Mouse (Mus musculus): Measurements from ENCODE around the gene Fezf2. TPM values are rescaled to one million over a fixed set of nuclear protein-coding genes. Genes with fewer than 3 reads are reported as not detected.

The Fezf2 gene
- polyA plus RNA-seq (2015; fragmentation: Nextera tagmentation; extraction: Ambion mirVana): not detected in 2 replicates

- no peaks in the 10 kb centered on the region for H3K36me3 ChIP-seq (ENCODE audit: insufficient read depth, low read length)
- no peak within 1 kb of the TSS for H3K4me3 ChIP-seq (ENCODE audit: low read depth, low read length)
- H3K9me3 ChIP-seq (ENCODE audit: low read length): no peaks in the 10 kb centered on the region
- ATAC-seq (no peak), DNase-seq (ENCODE audit: low spot score) (no peak)
- TF ChIP-seq CTCF (IDR thresholded peaks at IDR 0.05): no peak
- TF ChIP-seq EP300 (IDR thresholded peaks at IDR 0.05): no peak
- no peak within 1 kb of the TSS for H3K9ac ChIP-seq (replicated peaks; ENCODE audit: low read depth)
- H3K27ac ChIP-seq (ENCODE audit: low read length): no peak within 1 kb of the TSS
- no peaks in the 10 kb centered on the region for H3K4me1 ChIP-seq (ENCODE audit: insufficient read depth, low read depth, low read length)
- H3K27me3 ChIP-seq (replicated peaks; ENCODE audit: insufficient read depth, low read length): peaks cover 78% of the 10 kb centered on the region
- H3K4me2 ChIP-seq (replicated peaks; ENCODE audit: low read depth, low read length): no peak within 1 kb of the TSS
- WGBS: 5% methylated on average over 2 of the region's 2 CpGs
Measured at GRCm38 (mm10) chr14:12348089-12348488, at the start of gene Fezf2. Fezf2 (minus strand) TSS chr14:12348189.

- Histone ChIP-seq H3K27ac (ENCODE audit: low read length) (no peak overlapping the region), H3K36me3 (ENCODE audit: insufficient read depth, low read length) (no peaks in the 10 kb centered on the region), H3K4me1 (ENCODE audit: insufficient read depth, low read depth, low read length) (no peaks in the 10 kb centered on the region), H3K4me2 (replicated peaks; ENCODE audit: low read depth, low read length) (no peak overlapping the region), H3K27me3 (replicated peaks; ENCODE audit: insufficient read depth, low read length) (no peaks in the 10 kb centered on the region), H3K4me3 (ENCODE audit: low read depth, low read length) (no peak overlapping the region), H3K9ac (replicated peaks; ENCODE audit: low read depth) (no peak overlapping the region), H3K9me3 (ENCODE audit: low read length) (no peaks in the 10 kb centered on the region)
- DNase-seq (ENCODE audit: low spot score): no peak
- no peak for ATAC-seq
- TF ChIP-seq EP300 (IDR thresholded peaks at IDR 0.05) (no peak), CTCF (IDR thresholded peaks at IDR 0.05) (peak; percentile 27)
- 73% methylated on average over 3 of the region's 3 CpGs for WGBS
Measured at GRCm38 (mm10) chr14:12397561-12397960, 49.6 kb upstream of the Fezf2 start.

GRCm38 (mm10) chr14:12394318-12394717 is 46.3 kb upstream of the Fezf2 start:
- no peak overlapping the region for H3K9ac ChIP-seq (replicated peaks; ENCODE audit: low read depth)
- no peak overlapping the region for H3K4me2 ChIP-seq (replicated peaks; ENCODE audit: low read depth, low read length)
- ATAC-seq (no peak), DNase-seq (ENCODE audit: low spot score) (no peak)
- TF ChIP-seq EP300 (IDR thresholded peaks at IDR 0.05) (no peak), CTCF (IDR thresholded peaks at IDR 0.05) (no peak)
- no peaks in the 10 kb centered on the region for H3K36me3 ChIP-seq (ENCODE audit: insufficient read depth, low read length)
- no peaks in the 10 kb centered on the region for H3K9me3 ChIP-seq (ENCODE audit: low read length)
- H3K4me1 ChIP-seq (ENCODE audit: insufficient read depth, low read depth, low read length): no peaks in the 10 kb centered on the region
- no peak overlapping the region for H3K27ac ChIP-seq (ENCODE audit: low read length)
- no peaks in the 10 kb centered on the region for H3K27me3 ChIP-seq (replicated peaks; ENCODE audit: insufficient read depth, low read length)
- H3K4me3 ChIP-seq (ENCODE audit: low read depth, low read length): no peak overlapping the region
- 66% methylated on average over 2 of the region's 2 CpGs for WGBS

GRCm38 (mm10) chr14:12393271-12393861 is 45.4 kb upstream of the Fezf2 start:
- ATAC-seq: no peak
- no peak overlapping the region for H3K4me3 ChIP-seq (ENCODE audit: low read depth, low read length)
- no peaks in the 10 kb centered on the region for H3K36me3 ChIP-seq (ENCODE audit: insufficient read depth, low read length)
- H3K4me2 ChIP-seq (replicated peaks; ENCODE audit: low read depth, low read length): no peak overlapping the region
- no peaks in the 10 kb centered on the region for H3K4me1 ChIP-seq (ENCODE audit: insufficient read depth, low read depth, low read length)
- no peak for TF ChIP-seq CTCF (IDR thresholded peaks at IDR 0.05)
- H3K27me3 ChIP-seq (replicated peaks; ENCODE audit: insufficient read depth, low read length): no peaks in the 10 kb centered on the region
- H3K9ac ChIP-seq (replicated peaks; ENCODE audit: low read depth): no peak overlapping the region
- WGBS: 68% methylated on average over 12 of the region's 12 CpGs
- DNase-seq (ENCODE audit: low spot score): no peak
- no peaks in the 10 kb centered on the region for H3K9me3 ChIP-seq (ENCODE audit: low read length)
- H3K27ac ChIP-seq (ENCODE audit: low read length): no peak overlapping the region

GRCm38 (mm10) chr14:12391167-12391566 is 43.2 kb upstream of the Fezf2 start:
- H3K9me3 ChIP-seq (ENCODE audit: low read length): no peaks in the 10 kb centered on the region
- no peak overlapping the region for H3K9ac ChIP-seq (replicated peaks; ENCODE audit: low read depth)
- no peaks in the 10 kb centered on the region for H3K4me1 ChIP-seq (ENCODE audit: insufficient read depth, low read depth, low read length)
- no peaks in the 10 kb centered on the region for H3K27me3 ChIP-seq (replicated peaks; ENCODE audit: insufficient read depth, low read length)
- no peak overlapping the region for H3K4me2 ChIP-seq (replicated peaks; ENCODE audit: low read depth, low read length)
- WGBS: 47% methylated on average over 7 of the region's 7 CpGs
- H3K36me3 ChIP-seq (ENCODE audit: insufficient read depth, low read length): no peaks in the 10 kb centered on the region
- no peak for DNase-seq (ENCODE audit: low spot score)
- ATAC-seq: no peak
- H3K27ac ChIP-seq (ENCODE audit: low read length): no peak overlapping the region
- H3K4me3 ChIP-seq (ENCODE audit: low read depth, low read length): no peak overlapping the region
- TF ChIP-seq EP300 (IDR thresholded peaks at IDR 0.05): no peak
- TF ChIP-seq CTCF (IDR thresholded peaks at IDR 0.05): no peak

- 47% methylated on average over 14 of the region's 14 CpGs for WGBS
Measured at GRCm38 (mm10) chr14:12388806-12389436, 40.9 kb upstream of the Fezf2 start.

More at GRCm38 (mm10) chr14:12388806-12389436, 40.9 kb upstream of the Fezf2 start:
- ATAC-seq (no peak), DNase-seq (ENCODE audit: low spot score) (no peak)
- Histone ChIP-seq H3K4me2 (replicated peaks; ENCODE audit: low read depth, low read length) (no peak overlapping the region), H3K4me1 (ENCODE audit: insufficient read depth, low read depth, low read length) (no peaks in the 10 kb centered on the region), H3K9me3 (ENCODE audit: low read length) (no peaks in the 10 kb centered on the region), H3K9ac (replicated peaks; ENCODE audit: low read depth) (no peak overlapping the region), H3K4me3 (ENCODE audit: low read depth, low read length) (no peak overlapping the region), H3K27ac (ENCODE audit: low read length) (no peak overlapping the region), H3K27me3 (replicated peaks; ENCODE audit: insufficient read depth, low read length) (no peaks in the 10 kb centered on the region), H3K36me3 (ENCODE audit: insufficient read depth, low read length) (no peaks in the 10 kb centered on the region)
- TF ChIP-seq CTCF (IDR thresholded peaks at IDR 0.05) (no peak), EP300 (IDR thresholded peaks at IDR 0.05) (no peak)

Measured in lung, postnatal 0 days (tissue).